ENCODE assay signal across 10 mouse cellular contexts in genomic region chr2:116820831-116821745, GRCm38 (mm10). TPM values are rescaled to one million over a fixed set of nuclear protein-coding genes. Genes with fewer than 3 reads are reported as not detected.
DNase-seq lines count a peak whose midpoint lies in the region; ATAC-seq and TF ChIP-seq lines count a peak whose summit lies in the region.
"Had no signal": no experiment of that assay in that cellular context is flagged by ENCODE, and none has a peak within 500 bp of the region (broad histone marks: within the 10 kb centered on the region; RNA-seq: fewer than 3 reads in every experiment).

No protein-coding gene starts in this region.

- 0 out of 2 replicates have a peak, but pooled peaks cover 7% of the 10 kb centered on the region for H3K4me1 ChIP-seq in heart, postnatal 0 days (ENCODE audit: control insufficient read depth, insufficient read depth)
- no peaks in the 10 kb centered on the region for H3K4me1 ChIP-seq in heart, embryonic 11.5 days (ENCODE audit: control insufficient read depth, insufficient read depth, low read length)
- no peaks in the 10 kb centered on the region for H3K4me1 ChIP-seq in E14TG2a.4 (replicated peaks; ENCODE audit: low read depth, low read length)
- H3K4me1 ChIP-seq in stomach, postnatal 0 days (replicated peaks; ENCODE audit: control insufficient read depth, insufficient read depth), result no peaks in the 10 kb centered on the region

- TF ChIP-seq CTCF in heart, postnatal 0 days (IDR thresholded peaks at IDR 0.05; ENCODE audit: low read depth), result peak; percentile 57
- TF ChIP-seq CTCF in E14TG2a.4 (conservative IDR thresholded peaks at IDR 0.05; ENCODE audit: low read length), result peak; percentile 24; the same call in 1 of the 2 replicates
- peak; percentile 78 for TF ChIP-seq CTCF in stomach, postnatal 0 days (IDR thresholded peaks at IDR 0.05; ENCODE audit: low read depth)

- no peak overlapping the region for H3K27ac ChIP-seq in heart, postnatal 0 days (ENCODE audit: low read depth)
- H3K27ac ChIP-seq in heart, embryonic 11.5 days (ENCODE audit: low read depth, low read length), result no peak overlapping the region
- H3K27ac ChIP-seq in stomach, postnatal 0 days (replicated peaks), result no peak overlapping the region
- H3K27ac ChIP-seq: heart, embryonic 13.5 days; macrophage had no signal

- H3K4me2 ChIP-seq in heart, postnatal 0 days (ENCODE audit: low read depth, low read length), result no peak overlapping the region
- no peak overlapping the region for H3K4me2 ChIP-seq in heart, embryonic 11.5 days
- H3K4me2 ChIP-seq in stomach, postnatal 0 days (replicated peaks; ENCODE audit: low read depth), result no peak overlapping the region
- H3K4me2 ChIP-seq: heart, embryonic 13.5 days had no signal

- TF ChIP-seq EP300 in heart, postnatal 0 days (IDR thresholded peaks at IDR 0.05; ENCODE audit: low read depth), result no peak
- TF ChIP-seq EP300 in stomach, postnatal 0 days (optimal IDR thresholded peaks at IDR 0.05), result no peak

- no peak overlapping the region for H3K9ac ChIP-seq in heart, postnatal 0 days (replicated peaks; ENCODE audit: low read depth, low read length)
- no peak overlapping the region for H3K9ac ChIP-seq in heart, embryonic 11.5 days (ENCODE audit: low read depth, low read length)
- no peak overlapping the region for H3K9ac ChIP-seq in stomach, postnatal 0 days (ENCODE audit: low read length)
- H3K9ac ChIP-seq: heart, embryonic 13.5 days had no signal

- no peak overlapping the region for H3K4me3 ChIP-seq in heart, postnatal 0 days (ENCODE audit: low read depth, low read length)
- H3K4me3 ChIP-seq in heart, embryonic 11.5 days (ENCODE audit: low read depth, low read length), result no peak overlapping the region
- H3K4me3 ChIP-seq in E14TG2a.4 (replicated peaks; ENCODE audit: low read length), result no peak overlapping the region
- no peak overlapping the region for H3K4me3 ChIP-seq in stomach, postnatal 0 days (ENCODE audit: low read depth, low read length)
- H3K4me3 ChIP-seq: heart, embryonic 13.5 days had no signal

- no peaks in the 10 kb centered on the region for H3K9me3 ChIP-seq in heart, postnatal 0 days (replicated peaks; ENCODE audit: control insufficient read depth, low read length)
- no peaks in the 10 kb centered on the region for H3K9me3 ChIP-seq in heart, embryonic 11.5 days (replicated peaks; ENCODE audit: control insufficient read depth, low read length)
- no peaks in the 10 kb centered on the region for H3K9me3 ChIP-seq in E14TG2a.4 (ENCODE audit: low read length)
- no peaks in the 10 kb centered on the region for H3K9me3 ChIP-seq in stomach, postnatal 0 days (ENCODE audit: control insufficient read depth, low read length)
- H3K9me3 ChIP-seq: heart, embryonic 13.5 days had no signal

- DNase-seq in heart, postnatal 0 days (ENCODE audit: low spot score), result peak; percentile 36
- DNase-seq in embryo, embryonic 9.5 days (ENCODE audit: extremely low spot score), result peak; percentile 58
- peak; percentile 27 for DNase-seq in left cerebral cortex, postnatal 4 days
- peak; percentile 21 for DNase-seq in stomach, postnatal 0 days (ENCODE audit: low spot score)
- DNase-seq in natural killer cell, adult 2 months (ENCODE audit: low spot score in 2 of 2), result no peak
- no peak for DNase-seq in gastrocnemius, adult 8-10 months (ENCODE audit: low spot score in 2 of 2)

- no peaks in the 10 kb centered on the region for H3K36me3 ChIP-seq in heart, postnatal 0 days (replicated peaks; ENCODE audit: control insufficient read depth, insufficient read depth, low read length)
- H3K36me3 ChIP-seq in heart, embryonic 11.5 days (ENCODE audit: control insufficient read depth, insufficient read depth, low read length), result no peaks in the 10 kb centered on the region
- H3K36me3 ChIP-seq in E14TG2a.4 (ENCODE audit: insufficient read depth, low read length), result no peaks in the 10 kb centered on the region
- no peaks in the 10 kb centered on the region for H3K36me3 ChIP-seq in stomach, postnatal 0 days (ENCODE audit: control insufficient read depth, insufficient read depth, low read length)
- H3K36me3 ChIP-seq: heart, embryonic 13.5 days had no signal

- H3K27me3 ChIP-seq in heart, postnatal 0 days (ENCODE audit: control insufficient read depth, insufficient read depth, low read length), result no peaks in the 10 kb centered on the region
- H3K27me3 ChIP-seq in heart, embryonic 11.5 days (ENCODE audit: control insufficient read depth, insufficient read depth, low read length), result no peaks in the 10 kb centered on the region
- no peaks in the 10 kb centered on the region for H3K27me3 ChIP-seq in E14TG2a.4 (ENCODE audit: insufficient read depth, low read length)
- no peaks in the 10 kb centered on the region for H3K27me3 ChIP-seq in stomach, postnatal 0 days (ENCODE audit: control insufficient read depth, insufficient read depth, low read length)

- 42% methylated on average over 13 of the region's 13 CpGs for WGBS in heart, postnatal 0 days
- 51% methylated on average over 13 of the region's 13 CpGs for WGBS in heart, embryonic 11.5 days (ENCODE audit: insufficient replicate concordance)
- 40% methylated on average over 13 of the region's 13 CpGs for WGBS in stomach, postnatal 0 days

- intact Hi-C loops in left cerebral cortex, postnatal 4 days (cut with DNase I), result loop anchor here (5.0 to 10.0 kb wide), 2 partner anchors 964 to 1966 kb away; no protein-coding TSS in a partner anchor

- no peak for ATAC-seq in heart, postnatal 0 days (ENCODE audit: insufficient read depth, low read depth)
- no peak for ATAC-seq in heart, embryonic 11.5 days (replicated peaks; ENCODE audit: insufficient number of reproducible peaks, low FRiP score, low TSS enrichment)
- no peak for ATAC-seq in stomach, postnatal 0 days (ENCODE audit: low FRiP score, low TSS enrichment)

RNA-seq across cellular contexts. Expression of gene Tmco5, which starts 57.4 kb away (rescaled TPM):
- total RNA-seq in heart, postnatal 0 days (2014; rRNA removed; ENCODE audit: low replicate concordance), result not detected in 2 replicates
- polyA plus RNA-seq in heart, postnatal 0 days (2015; fragmentation: Nextera tagmentation; extraction: Ambion mirVana), result not detected in 2 replicates
- polyA plus RNA-seq in heart, embryonic 11.5 days (2014; fragmentation: Nextera tagmentation; extraction: Ambion mirVana), result not detected in 2 replicates
- total RNA-seq in left cerebral cortex, postnatal 4 days (2021), result under 1 TPM; 0.34 to 0.72 TPM
- polyA plus RNA-seq in stomach, postnatal 0 days (2015; fragmentation: Nextera tagmentation; extraction: Ambion mirVana), result not detected in 2 replicates
- total RNA-seq in gastrocnemius, adult 8-10 months (2022), result not detected
- polyA plus RNA-seq: heart, embryonic 13.5 days; macrophage had no signal

Comparison
In these comparisons a context has a peak if more than half of its experiments do, and no peak if none do; other contexts are left out.
1. DNase-seq: peak in heart, postnatal 0 days (single experiment), embryo, embryonic 9.5 days (single experiment), left cerebral cortex, postnatal 4 days (single experiment) and stomach, postnatal 0 days (single experiment); none in natural killer cell, adult 2 months (0 of 2) and gastrocnemius, adult 8-10 months (0 of 2).
2. CTCF ChIP-seq: peak in every context shown above with its lines; median percentile 78 in stomach, postnatal 0 days; 57 in heart, postnatal 0 days; 24 in E14TG2a.4.